Mouse (Mus musculus) kidney, postnatal 14 days (tissue): ENCODE results near the gene Myo1a.
A peak's percentile ranks its signal among the peaks of the same experiment; 100 is the strongest.
"Not testable (repeated sequence)": the region's sequence is repeated elsewhere in the genome, so short reads cannot be mapped to it uniquely, and the experiment has no call there.

Experiments
- DNase-seq: peaks from one replicate; pipeline ENCODE4 v3.0.0; 2022; ENCODE audit warnings: mixed read lengths

Myo1a gene

DNA sequence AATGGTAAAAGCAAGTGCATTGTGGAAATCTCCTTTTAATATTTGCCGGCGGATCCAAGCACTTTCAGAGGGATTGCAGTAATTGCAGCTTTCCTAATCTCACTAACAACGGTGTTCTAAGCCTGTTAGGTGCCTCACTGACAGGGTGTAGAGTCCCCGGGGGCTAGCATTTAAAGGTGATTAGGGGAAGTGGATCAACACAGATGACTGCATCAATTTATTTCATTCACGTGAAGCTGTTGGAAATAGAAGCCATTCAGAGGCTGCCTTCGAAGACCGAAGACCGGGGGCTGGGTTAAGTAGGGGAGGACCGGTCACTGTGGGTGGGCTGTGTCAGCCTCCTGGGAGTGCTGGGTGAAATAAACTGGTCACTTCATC is 26.0 kb downstream of the Myo1a start:
- no peak for DNase-seq

GRCm38 (mm10) chr10:127731397-127731796 is 26.4 kb downstream of the Myo1a start:
- no peak for DNase-seq

GRCm38 (mm10) chr10:127734434-127734833 is 29.5 kb downstream of the Myo1a start:
- DNase-seq: no peak

DNA sequence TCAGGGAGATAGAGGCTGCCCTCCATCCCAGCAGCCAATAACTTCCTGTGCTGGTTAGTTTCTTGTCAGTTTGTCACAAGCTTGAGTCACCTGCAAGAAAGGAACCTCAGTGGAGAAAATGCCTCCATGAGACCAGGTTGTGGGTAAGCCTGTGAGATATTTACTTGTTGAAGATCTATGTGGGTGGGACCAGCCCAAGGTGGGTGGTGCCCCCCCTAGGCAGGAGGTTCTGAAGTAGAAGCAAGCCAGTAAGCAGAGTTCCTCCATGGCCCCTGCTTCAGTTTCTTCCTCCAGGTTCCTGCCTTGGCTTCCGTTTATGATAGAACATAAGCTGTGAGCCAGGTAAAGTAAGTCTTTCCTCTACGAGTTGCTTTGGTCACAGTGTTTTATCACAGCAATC is 31.3 kb downstream of the Myo1a start:
- no peak for DNase-seq

GRCm38 (mm10) chr10:127736916-127737315 is 31.9 kb downstream of the Myo1a start:
- no peak for DNase-seq

DNA sequence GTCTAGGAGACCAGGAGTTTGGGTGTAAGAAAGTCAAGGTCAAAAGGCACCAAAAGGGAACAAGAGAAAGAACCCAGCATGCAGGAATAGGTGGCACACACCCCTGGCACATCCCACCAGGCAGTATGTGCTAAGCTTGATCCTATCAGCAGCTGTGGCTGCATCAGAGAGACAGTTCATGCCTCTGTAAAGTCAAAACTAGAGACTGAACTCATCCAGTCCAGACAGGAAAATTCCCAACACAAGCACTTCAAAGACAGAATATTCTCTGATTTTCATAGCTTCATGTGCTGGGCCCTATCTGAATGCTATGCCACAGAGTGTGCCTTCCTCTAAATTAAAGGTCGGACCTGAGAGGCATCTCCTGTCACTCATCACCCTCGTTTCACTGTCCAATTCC is 32.6 kb downstream of the Myo1a start:
- no peak for DNase-seq

DNA sequence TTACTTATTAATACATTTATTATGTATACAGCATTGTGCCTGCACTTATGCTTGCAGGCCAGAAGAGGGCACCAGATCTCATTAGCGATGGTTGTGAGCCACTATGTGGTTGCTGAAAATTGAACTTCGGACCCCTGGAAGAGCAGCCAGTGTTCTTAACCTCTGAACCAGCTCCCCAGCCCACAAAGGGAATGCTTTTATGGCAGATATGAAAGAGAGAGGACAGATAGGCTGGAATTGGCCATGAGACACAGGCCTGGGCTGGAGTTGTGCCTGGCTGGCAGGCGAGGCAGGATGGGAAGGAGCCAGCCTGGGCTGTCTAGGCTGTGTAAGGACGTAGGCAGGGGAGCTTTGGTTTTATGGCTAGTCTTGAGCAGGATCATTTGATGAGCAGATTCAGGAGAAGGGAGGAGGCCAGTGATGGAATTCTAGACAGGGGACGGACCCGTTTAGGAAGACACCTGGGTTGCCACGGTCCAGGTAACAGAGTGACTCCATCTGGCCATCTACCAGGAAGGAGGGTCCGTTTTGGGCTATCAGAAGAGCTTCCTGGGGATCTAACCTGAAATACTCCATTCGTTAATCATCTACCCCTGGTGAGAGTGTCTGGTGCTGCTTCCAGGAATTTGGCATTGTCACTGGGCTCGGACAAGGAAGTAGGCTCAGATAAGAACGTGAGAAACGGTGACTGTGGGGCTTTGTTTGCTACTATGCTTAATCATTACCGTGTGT is 33.3 kb downstream of the Myo1a start:
- peak; percentile 48 for DNase-seq

- peak; percentile 90 for DNase-seq
Observed at GRCm38 (mm10) chr10:127739083-127739660, 34.2 kb downstream of the Myo1a start, which contains the start of gene Zbtb39. Gene Zbtb39 (plus strand): TSS chr10:127739538.

GRCm38 (mm10) chr10:127739661-127740161 is 34.7 kb downstream of the Myo1a start:
- no peak for DNase-seq

DNA sequence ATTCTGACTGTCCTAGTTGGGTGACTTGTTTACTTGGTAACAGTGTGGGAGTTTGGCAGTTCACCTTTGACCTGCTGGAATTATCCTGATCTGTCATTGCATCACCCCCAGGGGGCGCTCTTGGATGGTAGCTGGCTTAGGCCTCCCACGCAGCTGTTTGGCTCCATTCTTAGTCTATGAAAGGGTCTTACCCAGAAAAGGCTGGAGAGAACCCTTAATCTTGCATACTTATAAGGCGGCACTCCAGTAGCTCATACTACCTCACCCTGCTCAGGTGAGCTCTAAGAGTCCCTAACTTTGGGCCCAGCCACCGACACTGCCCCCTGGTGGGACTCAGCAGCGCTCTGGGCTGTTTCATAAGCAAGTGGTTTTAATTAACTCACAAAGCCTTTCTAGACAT is 39.7 kb downstream of the Myo1a start:
- DNase-seq: peak; percentile 68

DNA sequence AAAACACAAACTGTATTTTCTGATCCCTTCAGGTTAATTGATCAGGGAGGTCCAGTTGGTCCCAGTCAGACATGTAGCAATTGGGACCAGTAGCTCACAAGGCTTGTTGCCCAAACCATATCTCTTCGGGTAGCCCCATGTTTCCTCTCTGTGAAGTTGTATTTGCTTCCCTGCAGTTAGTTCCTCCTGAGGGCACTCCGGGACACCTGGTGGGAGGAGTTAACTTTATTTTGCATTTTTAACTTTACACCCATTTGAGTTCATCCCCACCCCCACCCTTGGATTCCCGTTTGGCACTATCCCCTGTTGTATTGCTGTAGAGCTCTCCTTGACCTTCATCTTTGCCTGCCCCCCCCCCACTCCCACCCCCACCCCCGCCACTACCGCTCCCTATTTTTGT is 40.9 kb downstream of the Myo1a start:
- DNase-seq: no peak

DNA sequence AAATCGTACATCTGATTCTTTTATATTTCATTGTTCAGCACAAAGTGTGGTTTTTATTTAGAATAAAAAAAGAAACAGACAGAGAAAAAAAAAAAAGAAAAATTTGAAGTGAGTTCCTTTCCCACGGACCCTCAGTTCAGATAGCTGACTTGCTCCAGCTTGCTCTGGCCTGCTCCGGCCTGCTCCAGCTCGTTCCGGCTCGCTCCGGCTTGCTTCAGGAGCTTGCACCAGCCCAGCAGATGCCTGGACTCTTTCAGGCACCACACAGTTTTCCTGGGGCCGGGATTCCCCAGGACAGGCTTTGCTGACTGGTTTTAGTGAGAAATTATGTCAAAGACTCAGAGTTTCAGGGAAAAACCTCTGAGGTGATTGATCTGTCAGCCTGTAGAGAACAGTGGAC is 42.3 kb downstream of the Myo1a start:
- DNase-seq: peak; percentile 82

GRCm38 (mm10) chr10:127748847-127749612 is 44.1 kb downstream of the Myo1a start:
- peak; percentile 88 for DNase-seq

DNA sequence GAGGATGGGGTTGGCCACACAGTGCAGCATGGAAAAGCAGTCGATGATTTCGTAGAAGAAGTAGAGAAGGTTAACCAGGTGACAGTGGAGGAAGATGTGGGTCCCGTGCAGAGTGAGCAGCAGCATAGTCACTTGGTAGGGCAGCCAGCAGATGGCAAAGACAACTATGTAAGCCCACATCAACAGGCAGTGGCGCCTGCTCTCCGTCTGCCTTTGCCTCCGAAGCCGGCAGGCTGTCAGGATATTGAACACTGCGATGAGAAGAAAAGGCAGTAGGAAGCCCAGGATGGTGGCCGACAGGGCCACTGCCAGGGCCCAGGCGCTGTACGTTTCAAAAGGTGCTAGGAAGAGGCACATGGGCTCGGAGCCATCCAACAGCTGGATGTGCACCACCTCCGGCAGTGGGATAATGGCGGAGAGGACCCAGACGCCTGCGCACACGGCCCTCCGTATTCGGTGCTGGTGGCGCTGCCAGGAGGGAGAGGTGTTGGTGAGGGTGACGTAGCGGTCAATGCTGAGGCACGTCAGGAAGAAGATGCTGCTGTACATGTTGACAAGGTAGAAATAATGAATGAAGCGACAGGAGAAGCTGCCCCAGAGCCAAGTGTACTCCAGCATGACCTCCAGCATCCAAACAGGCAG is 45.3 kb downstream of the Myo1a start:
- DNase-seq: no peak

DNA sequence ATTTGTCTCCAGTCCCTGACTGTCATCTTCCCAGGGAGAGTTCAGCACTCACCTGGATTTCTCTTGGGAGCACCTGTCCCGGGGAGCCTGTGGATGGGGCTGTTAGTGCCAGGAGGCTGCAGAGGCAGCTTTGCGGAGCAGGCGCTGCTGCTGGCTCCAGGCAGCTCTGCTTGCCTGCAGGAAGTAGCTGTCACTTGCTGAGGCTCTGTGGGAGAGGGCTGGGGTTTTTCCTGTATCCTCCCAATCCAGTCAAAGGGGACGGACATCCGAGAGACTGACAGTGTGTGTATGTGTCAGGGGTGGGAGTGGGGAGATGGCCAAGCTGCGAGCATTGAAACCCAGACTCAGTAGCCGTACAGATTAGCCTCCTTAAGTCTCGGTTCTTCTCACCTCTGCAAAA is 46.6 kb downstream of the Myo1a start, which contains the start of gene Gpr182:
Gene Gpr182, minus strand, starts transcription at position 185 of the 400 bp plus-strand sequence.
- peak; percentile 76 for DNase-seq

- DNase-seq: peak; percentile 76
Observed at GRCm38 (mm10) chr10:127754566-127755166, 49.7 kb downstream of the Myo1a start.

- DNase-seq: no peak
Observed at GRCm38 (mm10) chr10:127755246-127755645, 50.3 kb downstream of the Myo1a start.

DNA sequence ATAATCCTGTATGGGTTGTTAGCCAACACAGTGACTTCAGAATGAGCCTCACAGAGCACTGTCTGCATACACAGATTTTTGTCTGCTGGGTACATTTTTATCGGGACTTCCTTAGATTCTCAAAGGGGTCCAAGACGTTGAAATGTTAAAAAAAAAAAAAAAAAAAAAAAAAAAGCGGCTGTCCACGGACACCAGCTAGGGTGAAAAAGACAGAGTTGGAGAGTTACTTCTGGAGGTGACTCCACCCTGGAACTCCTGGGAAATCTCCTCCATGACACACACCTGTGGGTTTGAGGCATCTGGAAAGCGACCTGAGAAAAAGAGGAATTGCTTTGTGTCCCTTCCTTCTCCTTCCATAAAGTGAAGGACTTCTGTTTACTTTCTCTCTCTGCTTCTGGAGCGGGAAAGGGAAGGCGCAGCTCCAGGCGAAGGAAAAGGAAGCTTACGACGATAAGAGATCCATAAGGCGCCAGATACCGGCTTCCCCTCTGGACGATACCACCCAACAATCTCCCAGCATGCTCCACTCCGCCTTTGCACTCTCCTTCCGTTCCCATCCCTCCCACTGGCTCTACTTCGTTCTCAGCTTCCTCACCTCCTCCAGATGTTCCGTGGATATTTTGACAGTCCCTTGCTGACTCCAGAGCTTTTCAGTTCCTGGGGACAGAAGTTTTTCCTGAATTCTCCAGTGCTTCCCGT is 50.9 kb downstream of the Myo1a start:
- peak; percentile 32 for DNase-seq

- DNase-seq: peak; percentile 1
Observed at GRCm38 (mm10) chr10:127759181-127760110, 54.5 kb downstream of the Myo1a start, which contains the start of the genes Rdh1 and Rdh16f1. Gene Rdh1 (plus strand): TSS chr10:127759721. Gene Rdh16f1 (plus strand): TSS chr10:127759787.

GRCm38 (mm10) chr10:127762926-127763325 is 58.0 kb downstream of the Myo1a start:
- DNase-seq: not testable (repeated sequence)
